Mouse (Mus musculus): ENCODE measurements at regions not wholly inside any gene's neighbourhood (a gene's known extent, or its start where the extent isn't known, plus 50 kb on each side); places are given as distances from the start of the nearest gene placed in this dataset.
A peak's percentile ranks its signal among the peaks of the same experiment; 100 is the strongest.

- Histone ChIP-seq H3K9ac (ENCODE audit: low read depth, low read length) (no peak overlapping the region), H3K9me3 (ENCODE audit: control insufficient read depth, low read length) (no peaks in the 10 kb centered on the region), H3K27me3 (ENCODE audit: control insufficient read depth, insufficient read depth, low read length) (no peaks in the 10 kb centered on the region), H3K4me3 (ENCODE audit: low read length) (no peak overlapping the region), H3K36me3 (ENCODE audit: control insufficient read depth, insufficient read depth, low read length) (no peaks in the 10 kb centered on the region), H3K4me2 (replicated peaks; ENCODE audit: low read depth, low read length) (no peak overlapping the region), H3K27ac (ENCODE audit: low read depth, low read length) (no peak overlapping the region), H3K4me1 (ENCODE audit: control insufficient read depth, insufficient read depth, low read length) (no peaks in the 10 kb centered on the region; the same call in 1 of the 2 replicates)
- WGBS = 64% methylated on average over 6 of the region's 6 CpGs
- no peak for ATAC-seq (ENCODE audit: low FRiP score, low TSS enrichment)
Observed at GRCm38 (mm10) chr8:127963625-127964024, 394.8 kb upstream of the Nrp1 start.

- no peaks in the 10 kb centered on the region; the same call in 1 of the 2 replicates for H3K4me1 ChIP-seq (ENCODE audit: control insufficient read depth, insufficient read depth, low read length)
- no peak overlapping the region for H3K9ac ChIP-seq (ENCODE audit: low read depth, low read length)
- no peaks in the 10 kb centered on the region for H3K36me3 ChIP-seq (ENCODE audit: control insufficient read depth, insufficient read depth, low read length)
- H3K27me3 ChIP-seq (ENCODE audit: control insufficient read depth, insufficient read depth, low read length) = no peaks in the 10 kb centered on the region
- no peak for ATAC-seq (ENCODE audit: low FRiP score, low TSS enrichment)
- H3K27ac ChIP-seq (ENCODE audit: low read depth, low read length) = no peak overlapping the region
- no peak overlapping the region for H3K4me2 ChIP-seq (replicated peaks; ENCODE audit: low read depth, low read length)
- no peaks in the 10 kb centered on the region for H3K9me3 ChIP-seq (ENCODE audit: control insufficient read depth, low read length)
- no peak overlapping the region for H3K4me3 ChIP-seq (ENCODE audit: low read length)
Observed at GRCm38 (mm10) chr8:127964801-127965200, 393.6 kb upstream of the Nrp1 start.

GRCm38 (mm10) chr8:127965341-127965740 lies 393.1 kb upstream of the Nrp1 start:
- no peak overlapping the region for H3K9ac ChIP-seq (ENCODE audit: low read depth, low read length)
- H3K36me3 ChIP-seq (ENCODE audit: control insufficient read depth, insufficient read depth, low read length) = no peaks in the 10 kb centered on the region
- H3K4me1 ChIP-seq (ENCODE audit: control insufficient read depth, insufficient read depth, low read length) = no peaks in the 10 kb centered on the region; the same call in 1 of the 2 replicates
- no peak overlapping the region for H3K27ac ChIP-seq (ENCODE audit: low read depth, low read length)
- WGBS = 74% methylated on average over 2 of the region's 2 CpGs
- 0 out of 2 replicates have a peak, but pooled peaks have one; percentile 39 for ATAC-seq (ENCODE audit: low FRiP score, low TSS enrichment)
- H3K27me3 ChIP-seq (ENCODE audit: control insufficient read depth, insufficient read depth, low read length) = no peaks in the 10 kb centered on the region
- no peak overlapping the region for H3K4me3 ChIP-seq (ENCODE audit: low read length)
- H3K4me2 ChIP-seq (replicated peaks; ENCODE audit: low read depth, low read length) = no peak overlapping the region
- H3K9me3 ChIP-seq (ENCODE audit: control insufficient read depth, low read length) = no peaks in the 10 kb centered on the region

- Histone ChIP-seq H3K27me3 (ENCODE audit: control insufficient read depth, insufficient read depth, low read length) (no peaks in the 10 kb centered on the region), H3K27ac (ENCODE audit: low read depth, low read length) (no peak overlapping the region), H3K36me3 (ENCODE audit: control insufficient read depth, insufficient read depth, low read length) (no peaks in the 10 kb centered on the region), H3K4me2 (replicated peaks; ENCODE audit: low read depth, low read length) (no peak overlapping the region), H3K4me1 (ENCODE audit: control insufficient read depth, insufficient read depth, low read length) (no peaks in the 10 kb centered on the region; the same call in 1 of the 2 replicates), H3K4me3 (ENCODE audit: low read length) (no peak overlapping the region), H3K9me3 (ENCODE audit: control insufficient read depth, low read length) (no peaks in the 10 kb centered on the region), H3K9ac (ENCODE audit: low read depth, low read length) (no peak overlapping the region)
- ATAC-seq (ENCODE audit: low FRiP score, low TSS enrichment) = no peak
- 85% methylated on average over 2 of the region's 2 CpGs for WGBS
Observed at GRCm38 (mm10) chr8:127968026-127968425, 390.4 kb upstream of the Nrp1 start.

- WGBS = 87% methylated on average over 2 of the region's 2 CpGs
- Histone ChIP-seq H3K4me2 (replicated peaks; ENCODE audit: low read depth, low read length) (no peak overlapping the region), H3K36me3 (ENCODE audit: control insufficient read depth, insufficient read depth, low read length) (no peaks in the 10 kb centered on the region), H3K4me1 (ENCODE audit: control insufficient read depth, insufficient read depth, low read length) (no peaks in the 10 kb centered on the region), H3K27me3 (ENCODE audit: control insufficient read depth, insufficient read depth, low read length) (no peaks in the 10 kb centered on the region; the same call in 1 of the 2 replicates), H3K4me3 (ENCODE audit: low read length) (no peak overlapping the region), H3K27ac (ENCODE audit: low read depth, low read length) (no peak overlapping the region), H3K9ac (ENCODE audit: low read depth, low read length) (no peak overlapping the region), H3K9me3 (ENCODE audit: control insufficient read depth, low read length) (no peaks in the 10 kb centered on the region)
- no peak for ATAC-seq (ENCODE audit: low FRiP score, low TSS enrichment)
Observed at GRCm38 (mm10) chr8:127973194-127973593, 385.2 kb upstream of the Nrp1 start.

GRCm38 (mm10) chr8:127977746-127978145 lies 380.7 kb upstream of the Nrp1 start:
- Histone ChIP-seq H3K4me2 (replicated peaks; ENCODE audit: low read depth, low read length) (no peak overlapping the region), H3K9me3 (ENCODE audit: control insufficient read depth, low read length) (no peaks in the 10 kb centered on the region), H3K9ac (ENCODE audit: low read depth, low read length) (no peak overlapping the region), H3K4me3 (ENCODE audit: low read length) (no peak overlapping the region), H3K27me3 (ENCODE audit: control insufficient read depth, insufficient read depth, low read length) (no peaks in the 10 kb centered on the region; the same call in 1 of the 2 replicates), H3K4me1 (ENCODE audit: control insufficient read depth, insufficient read depth, low read length) (no peaks in the 10 kb centered on the region), H3K36me3 (ENCODE audit: control insufficient read depth, insufficient read depth, low read length) (no peaks in the 10 kb centered on the region), H3K27ac (ENCODE audit: low read depth, low read length) (no peak overlapping the region)
- no peak for ATAC-seq (ENCODE audit: low FRiP score, low TSS enrichment)
- 79% methylated on average over 2 of the region's 2 CpGs for WGBS

GRCm38 (mm10) chr8:127979180-127980030 lies 379.0 kb upstream of the Nrp1 start:
- Histone ChIP-seq H3K4me2 (replicated peaks; ENCODE audit: low read depth, low read length) (no peak overlapping the region), H3K4me1 (ENCODE audit: control insufficient read depth, insufficient read depth, low read length) (no peaks in the 10 kb centered on the region), H3K36me3 (ENCODE audit: control insufficient read depth, insufficient read depth, low read length) (no peaks in the 10 kb centered on the region), H3K27ac (ENCODE audit: low read depth, low read length) (no peak overlapping the region), H3K4me3 (ENCODE audit: low read length) (no peak overlapping the region), H3K27me3 (ENCODE audit: control insufficient read depth, insufficient read depth, low read length) (no peaks in the 10 kb centered on the region; the same call in 1 of the 2 replicates), H3K9ac (ENCODE audit: low read depth, low read length) (no peak overlapping the region), H3K9me3 (ENCODE audit: control insufficient read depth, low read length) (no peaks in the 10 kb centered on the region)
- WGBS = 78% methylated on average over 5 of the region's 5 CpGs
- no peak for ATAC-seq (ENCODE audit: low FRiP score, low TSS enrichment)

- no peak overlapping the region for H3K4me3 ChIP-seq (ENCODE audit: low read length)
- ATAC-seq (ENCODE audit: low FRiP score, low TSS enrichment) = no peak
Observed at GRCm38 (mm10) chr8:127982165-127982564, 376.2 kb upstream of the Nrp1 start.

GRCm38 (mm10) chr8:127985616-127986015 lies 372.8 kb upstream of the Nrp1 start:
- H3K4me3 ChIP-seq (ENCODE audit: low read length) = no peak overlapping the region
- no peaks in the 10 kb centered on the region for H3K36me3 ChIP-seq (ENCODE audit: control insufficient read depth, insufficient read depth, low read length)
- H3K27ac ChIP-seq (ENCODE audit: low read depth, low read length) = no peak overlapping the region
- WGBS = 34% methylated on average over 6 of the region's 6 CpGs
- peak; percentile 82 for ATAC-seq (ENCODE audit: low FRiP score, low TSS enrichment)
- H3K9ac ChIP-seq (ENCODE audit: low read depth, low read length) = no peak overlapping the region
- H3K4me2 ChIP-seq (replicated peaks; ENCODE audit: low read depth, low read length) = no peak overlapping the region
- no peaks in the 10 kb centered on the region for H3K4me1 ChIP-seq (ENCODE audit: control insufficient read depth, insufficient read depth, low read length)
- no peaks in the 10 kb centered on the region for H3K27me3 ChIP-seq (ENCODE audit: control insufficient read depth, insufficient read depth, low read length)
- no peaks in the 10 kb centered on the region for H3K9me3 ChIP-seq (ENCODE audit: control insufficient read depth, low read length)

More at GRCm38 (mm10) chr8:127982165-127982564, 376.2 kb upstream of the Nrp1 start:
- H3K27ac ChIP-seq (ENCODE audit: low read depth, low read length) = no peak overlapping the region
- H3K4me2 ChIP-seq (replicated peaks; ENCODE audit: low read depth, low read length) = no peak overlapping the region
- H3K36me3 ChIP-seq (ENCODE audit: control insufficient read depth, insufficient read depth, low read length) = no peaks in the 10 kb centered on the region
- H3K9me3 ChIP-seq (ENCODE audit: control insufficient read depth, low read length) = no peaks in the 10 kb centered on the region
- no peaks in the 10 kb centered on the region; the same call in 1 of the 2 replicates for H3K27me3 ChIP-seq (ENCODE audit: control insufficient read depth, insufficient read depth, low read length)
- no peak overlapping the region for H3K9ac ChIP-seq (ENCODE audit: low read depth, low read length)
- WGBS = 69% methylated on average over 5 of the region's 5 CpGs
- no peaks in the 10 kb centered on the region for H3K4me1 ChIP-seq (ENCODE audit: control insufficient read depth, insufficient read depth, low read length)
